Mouse (Mus musculus) neural tube, embryonic 13.5 days (tissue): ENCODE measurements around the gene C1ql4. TPM values are rescaled to one million over a fixed set of nuclear protein-coding genes. Genes with fewer than 3 reads are reported as not detected.

Source experiments
- ATAC-seq: fragments of 200-750 bp; cut with Nextera tagmentation; 2 replicates; pipeline ENCODE4 v1.8.0; 2017; ENCODE audit warnings: low read depth, mild to moderate bottlenecking, moderate TSS enrichment, moderate library complexity
- H3K27ac ChIP-seq: fragments of 300-500 bp; sonication (generic); replicated peaks from 2 replicates; pipeline ENCODE4 v1.5.1; 2015; ENCODE audit warnings: moderate library complexity, mild to moderate bottlenecking, inconsistent platforms
- H3K27me3 ChIP-seq: fragments of 300-500 bp; sonication (generic); 2 replicates; pipeline ENCODE4 v1.6.1; 2015; ENCODE audit warnings: mild to moderate bottlenecking, inconsistent platforms
- H3K36me3 ChIP-seq: fragments of 300-500 bp; sonication (generic); 2 replicates; pipeline ENCODE4 v1.6.1; 2015; ENCODE audit warnings: mild to moderate bottlenecking, inconsistent platforms
- H3K4me1 ChIP-seq: fragments of 300-500 bp; sonication (generic); replicated peaks from 2 replicates; pipeline ENCODE4 v1.6.1; 2015; ENCODE audit warnings: inconsistent platforms
- H3K4me2 ChIP-seq: fragments of 300-500 bp; sonication (generic); 2 replicates; pipeline ENCODE4 v1.6.1; 2015; ENCODE audit warnings: inconsistent platforms, mild to moderate bottlenecking, moderate library complexity
- H3K4me3 ChIP-seq: fragments of 300-500 bp; sonication (generic); 2 replicates; pipeline ENCODE4 v1.5.1; 2015; ENCODE audit warnings: mild to moderate bottlenecking, inconsistent platforms
- H3K9ac ChIP-seq: fragments of 300-500 bp; sonication (generic); 2 replicates; pipeline ENCODE4 v1.6.1; 2015; ENCODE audit warnings: moderate library complexity, mild to moderate bottlenecking, inconsistent platforms
- H3K9me3 ChIP-seq: fragments of 300-500 bp; sonication (generic); 2 replicates; pipeline ENCODE4 v1.6.1; 2016; ENCODE audit warnings: inconsistent platforms
- WGBS: fragments of 180-500 bp; shearing (Covaris S2); methylation state at CpG from one replicate; pipeline ENCODE4 v1.1.7; 2015; 5-methylcytosine and 5-hydroxymethylcytosine counted together
- polyA plus RNA-seq: library from polyadenylated mRNA; unstranded; fragments of >200 nt; fragmentation: Nextera tagmentation; extraction: Ambion mirVana; gene quantifications from 2 replicates; pipeline ENCODE4 v1.2.1, GENCODE M21; 2015

The C1ql4 gene
- polyA plus RNA-seq: 2.7 and 3.5 TPM in 2 replicates

GRCm38 (mm10) chr15:99087253-99088075, at the start of gene C1ql4:
Gene C1ql4 (minus strand): TSS chr15:99087817.
- WGBS: 6% methylated on average over 56 of the region's 60 CpGs
- H3K27ac ChIP-seq: no peak within 1 kb of the TSS
- peak within 1 kb of the TSS; percentile 38; the same call in 1 of the 2 replicates for H3K9ac ChIP-seq

GRCm38 (mm10) chr15:99129956-99130910, 42.6 kb upstream of the C1ql4 start:
- no peak overlapping the region for H3K4me3 ChIP-seq
- H3K9me3 ChIP-seq: no peaks in the 10 kb centered on the region
- no peaks in the 10 kb centered on the region for H3K27me3 ChIP-seq
- 74% methylated on average over 22 of the region's 22 CpGs for WGBS
- peaks cover 46% of the 10 kb centered on the region for H3K4me1 ChIP-seq
- H3K9ac ChIP-seq: peak overlapping the region; percentile 45
- H3K27ac ChIP-seq: no peak overlapping the region
- no peaks in the 10 kb centered on the region for H3K36me3 ChIP-seq
- ATAC-seq: no peak
- H3K4me2 ChIP-seq: no peak overlapping the region

More at GRCm38 (mm10) chr15:99087253-99088075, at the start of gene C1ql4:
- ATAC-seq: no peak
- peak within 1 kb of the TSS; percentile 27 for H3K4me3 ChIP-seq
- H3K9me3 ChIP-seq: no peaks in the 10 kb centered on the region
- H3K4me1 ChIP-seq: peaks cover 32% of the 10 kb centered on the region
- peak within 1 kb of the TSS; percentile 49 for H3K4me2 ChIP-seq
- peaks cover 94% of the 10 kb centered on the region for H3K27me3 ChIP-seq
- no peaks in the 10 kb centered on the region for H3K36me3 ChIP-seq

GRCm38 (mm10) chr15:99129441-99129840, 41.8 kb upstream of the C1ql4 start:
- Histone ChIP-seq H3K4me2 (no peak overlapping the region; the same call in 1 of the 2 replicates), H3K36me3 (no peaks in the 10 kb centered on the region), H3K27me3 (0 out of 2 replicates have a peak, but pooled peaks cover 3% of the 10 kb centered on the region), H3K9ac (peak overlapping the region; percentile 45; the same call in 1 of the 2 replicates), H3K27ac (no peak overlapping the region), H3K9me3 (no peaks in the 10 kb centered on the region), H3K4me1 (peaks cover 46% of the 10 kb centered on the region), H3K4me3 (no peak overlapping the region)
- WGBS: 71% methylated on average over 11 of the region's 11 CpGs
- no peak for ATAC-seq

- ATAC-seq: no peak
- Histone ChIP-seq H3K27ac (no peak overlapping the region), H3K9me3 (no peaks in the 10 kb centered on the region), H3K9ac (peak overlapping the region; percentile 94), H3K36me3 (no peaks in the 10 kb centered on the region), H3K4me1 (peaks cover 46% of the 10 kb centered on the region), H3K27me3 (0 out of 2 replicates have a peak, but pooled peaks cover 3% of the 10 kb centered on the region), H3K4me3 (peak overlapping the region; percentile 82), H3K4me2 (peak overlapping the region; percentile 67)
- 65% methylated on average over 6 of the region's 6 CpGs for WGBS
Measured at GRCm38 (mm10) chr15:99127851-99128522, 40.4 kb upstream of the C1ql4 start.

GRCm38 (mm10) chr15:99126816-99127365, 39.3 kb upstream of the C1ql4 start:
- under 1% methylated on average over 34 of the region's 35 CpGs for WGBS
- Histone ChIP-seq H3K27ac (peak overlapping the region; percentile 96), H3K9ac (peak overlapping the region; percentile 94), H3K27me3 (0 out of 2 replicates have a peak, but pooled peaks cover 3% of the 10 kb centered on the region), H3K4me3 (peak overlapping the region; percentile 82), H3K9me3 (no peaks in the 10 kb centered on the region), H3K36me3 (no peaks in the 10 kb centered on the region), H3K4me1 (peaks cover 46% of the 10 kb centered on the region), H3K4me2 (peak overlapping the region; percentile 67)
- peak; percentile 81 for ATAC-seq

GRCm38 (mm10) chr15:99126081-99126815, 38.6 kb upstream of the C1ql4 start:
- ATAC-seq: peak; percentile 93
- Histone ChIP-seq H3K4me2 (peak overlapping the region; percentile 67), H3K4me3 (peak overlapping the region; percentile 82), H3K4me1 (peaks cover 44% of the 10 kb centered on the region), H3K36me3 (no peaks in the 10 kb centered on the region), H3K9me3 (no peaks in the 10 kb centered on the region), H3K27ac (peak overlapping the region; percentile 96), H3K27me3 (0 out of 2 replicates have a peak, but pooled peaks cover 3% of the 10 kb centered on the region), H3K9ac (peak overlapping the region; percentile 94)
- under 1% methylated on average over 114 of the region's 115 CpGs for WGBS

GRCm38 (mm10) chr15:99125711-99126080, 38.1 kb upstream of the C1ql4 start, which contains the start of gene Spats2:
Gene Spats2 (plus strand): TSS chr15:99125916.
- peak within 1 kb of the TSS; percentile 96 for H3K27ac ChIP-seq
- 2% methylated on average over 12 of the region's 12 CpGs for WGBS
- H3K4me1 ChIP-seq: peaks cover 41% of the 10 kb centered on the region

GRCm38 (mm10) chr15:99122642-99123041, 35.0 kb upstream of the C1ql4 start:
- peaks cover 12% of the 10 kb centered on the region for H3K4me1 ChIP-seq
- H3K4me3 ChIP-seq: no peak overlapping the region
- H3K27ac ChIP-seq: no peak overlapping the region
- no peaks in the 10 kb centered on the region for H3K36me3 ChIP-seq
- 69% methylated on average over 2 of the region's 2 CpGs for WGBS
- no peaks in the 10 kb centered on the region for H3K9me3 ChIP-seq
- ATAC-seq: no peak
- H3K4me2 ChIP-seq: no peak overlapping the region
- H3K27me3 ChIP-seq: 0 out of 2 replicates have a peak, but pooled peaks cover 3% of the 10 kb centered on the region
- no peak overlapping the region for H3K9ac ChIP-seq

More at GRCm38 (mm10) chr15:99125711-99126080, 38.1 kb upstream of the C1ql4 start, which contains the start of gene Spats2:
- no peak; the same call in 1 of the 2 replicates for ATAC-seq
- Histone ChIP-seq H3K9me3 (no peaks in the 10 kb centered on the region), H3K9ac (peak within 1 kb of the TSS; percentile 94), H3K36me3 (no peaks in the 10 kb centered on the region), H3K27me3 (0 out of 2 replicates have a peak, but pooled peaks cover 3% of the 10 kb centered on the region), H3K4me3 (peak within 1 kb of the TSS; percentile 82), H3K4me2 (peak within 1 kb of the TSS; percentile 67)

- Histone ChIP-seq H3K36me3 (no peaks in the 10 kb centered on the region), H3K27me3 (0 out of 2 replicates have a peak, but pooled peaks cover 3% of the 10 kb centered on the region), H3K27ac (no peak overlapping the region), H3K4me1 (peaks cover 9% of the 10 kb centered on the region; the same call in 1 of the 2 replicates), H3K4me3 (no peak overlapping the region), H3K9me3 (no peaks in the 10 kb centered on the region), H3K9ac (no peak overlapping the region), H3K4me2 (no peak overlapping the region)
- no peak for ATAC-seq
- 16% methylated on average over 11 of the region's 11 CpGs for WGBS
Measured at GRCm38 (mm10) chr15:99120814-99121213, 33.2 kb upstream of the C1ql4 start.

GRCm38 (mm10) chr15:99116539-99116938, 28.9 kb upstream of the C1ql4 start:
- Histone ChIP-seq H3K4me1 (peaks cover 3% of the 10 kb centered on the region; the same call in 1 of the 2 replicates), H3K36me3 (no peaks in the 10 kb centered on the region), H3K27me3 (no peaks in the 10 kb centered on the region), H3K4me3 (no peak overlapping the region), H3K27ac (no peak overlapping the region), H3K4me2 (no peak overlapping the region), H3K9me3 (no peaks in the 10 kb centered on the region), H3K9ac (no peak overlapping the region)
- 44% methylated on average over 11 of the region's 11 CpGs for WGBS
- ATAC-seq: no peak
